Mouse (Mus musculus): ENCODE results near the gene Lrrc20.
A peak's percentile ranks its signal among the peaks of the same experiment; 100 is the strongest.

The Lrrc20 gene

DNA sequence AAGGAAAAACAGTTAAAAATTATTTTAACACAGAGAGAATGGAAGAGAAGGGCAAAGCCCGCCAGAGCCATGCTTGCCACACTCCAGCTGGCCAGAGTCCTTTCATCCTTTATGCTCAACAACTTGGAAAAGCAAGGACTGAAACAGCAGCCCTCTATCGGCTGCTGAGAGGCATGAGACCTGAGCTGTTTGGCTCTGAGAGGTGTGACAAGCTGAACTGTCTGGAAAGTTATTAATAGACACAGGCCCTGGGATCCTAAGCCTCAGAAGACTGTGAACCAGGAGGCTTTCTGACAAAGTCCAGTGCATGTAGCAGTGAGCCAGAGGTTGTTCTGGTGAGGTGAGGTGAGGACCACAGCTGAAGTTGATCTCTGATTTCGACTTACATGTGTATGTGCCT, 2.0 kb upstream of the Lrrc20 start:
- DNase-seq (ENCODE audit: low read depth, low spot score) = no peak

DNA sequence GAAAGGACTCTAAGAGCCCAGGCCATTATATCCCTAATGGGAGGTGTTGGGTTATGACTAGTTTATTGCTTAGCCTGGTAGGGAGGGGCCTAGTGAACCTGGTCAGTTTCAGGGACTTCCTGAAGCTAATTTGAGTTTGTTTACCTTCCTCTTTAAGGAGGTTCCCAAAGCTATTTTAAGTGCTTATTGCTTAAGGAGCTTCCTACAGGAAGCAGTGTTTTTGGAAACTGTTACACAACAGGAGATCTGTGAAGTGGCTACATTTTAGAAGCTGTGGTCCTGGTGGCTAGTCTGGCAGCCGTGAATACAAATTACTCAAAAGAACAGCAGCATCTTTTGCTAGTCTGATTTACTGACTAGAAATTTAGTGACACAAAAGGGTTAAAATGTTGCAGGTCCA, 1.3 kb upstream of the Lrrc20 start:
- DNase-seq (ENCODE audit: low read depth, low spot score) = no peak

DNA sequence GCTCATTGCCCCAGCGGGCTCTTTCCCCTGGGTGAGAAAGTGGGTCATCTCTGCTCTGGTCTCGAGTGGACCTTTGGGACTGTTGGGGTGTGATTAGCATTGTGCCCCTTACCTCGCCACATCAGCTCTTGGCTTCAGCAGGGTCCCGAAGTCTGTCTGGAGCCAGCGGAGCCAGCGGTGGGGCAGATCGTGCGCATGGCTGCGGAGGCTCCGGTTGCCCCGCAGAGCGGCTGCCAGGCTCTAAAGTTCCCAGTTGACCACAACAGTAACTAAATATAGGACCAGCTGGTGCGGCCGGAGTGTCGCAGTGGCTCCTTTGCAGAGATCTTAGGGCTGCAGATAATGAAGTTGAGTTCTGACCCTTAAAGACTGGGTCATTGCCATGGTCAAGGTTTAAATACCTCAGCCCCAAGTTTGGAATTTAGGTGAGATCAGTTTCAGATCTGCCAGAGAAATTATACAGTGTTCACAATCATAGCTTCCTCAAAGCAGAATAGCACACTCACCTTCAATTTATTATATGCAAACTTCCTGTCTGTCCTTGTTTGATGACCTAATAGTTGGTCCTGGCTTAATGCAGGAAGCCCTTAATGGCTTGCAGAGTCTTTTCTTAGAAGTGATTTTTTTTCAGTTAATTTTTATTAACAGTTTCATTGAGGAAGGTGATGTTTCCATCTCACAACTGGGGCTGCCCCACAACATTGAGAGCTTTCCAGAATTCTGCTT, 1.0 kb downstream of the Lrrc20 start:
- DNase-seq (ENCODE audit: low read depth, low spot score) = no peak

DNA sequence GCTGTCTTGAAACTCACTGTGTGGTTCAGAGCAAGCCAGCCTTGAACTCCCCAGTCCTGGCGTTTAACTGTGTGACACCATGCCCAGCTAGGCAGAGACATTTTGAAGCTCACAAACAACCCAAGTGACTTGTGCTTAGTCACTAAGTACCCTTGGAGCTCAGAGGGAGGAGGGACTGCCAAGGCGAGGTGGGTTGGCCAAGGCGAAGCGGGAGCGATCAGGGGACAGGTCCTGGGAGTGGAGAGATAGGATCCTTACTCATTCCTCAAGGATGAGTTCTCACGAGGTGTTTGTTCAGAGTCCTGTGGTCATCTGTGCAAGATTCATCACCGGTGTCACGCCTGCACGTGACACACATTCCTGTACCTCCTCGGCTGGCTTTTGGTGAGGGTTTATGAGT, 3.9 kb downstream of the Lrrc20 start:
- no peak for DNase-seq (ENCODE audit: low read depth, low spot score)

DNA sequence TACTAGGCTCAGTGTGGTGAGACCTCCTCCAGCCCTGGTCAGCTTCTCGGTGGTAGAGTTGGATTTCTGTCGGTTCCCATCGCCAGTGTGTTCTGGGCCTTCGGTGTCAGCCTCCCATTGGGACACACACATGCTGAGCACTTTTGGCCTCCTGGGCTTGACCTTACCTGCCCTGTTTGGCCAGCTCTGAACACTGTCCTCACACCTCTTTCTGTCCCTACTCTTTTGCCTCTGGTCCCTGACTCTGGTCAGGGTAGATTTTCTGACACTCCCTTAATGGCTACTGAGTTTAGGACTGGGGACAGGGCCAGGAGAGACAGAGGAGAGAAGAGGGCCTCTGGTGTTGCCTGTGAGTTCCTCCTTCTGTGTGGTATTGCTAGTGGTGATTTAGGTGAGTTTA, 4.3 kb downstream of the Lrrc20 start:
- DNase-seq (ENCODE audit: low read depth, low spot score) = no peak

DNA sequence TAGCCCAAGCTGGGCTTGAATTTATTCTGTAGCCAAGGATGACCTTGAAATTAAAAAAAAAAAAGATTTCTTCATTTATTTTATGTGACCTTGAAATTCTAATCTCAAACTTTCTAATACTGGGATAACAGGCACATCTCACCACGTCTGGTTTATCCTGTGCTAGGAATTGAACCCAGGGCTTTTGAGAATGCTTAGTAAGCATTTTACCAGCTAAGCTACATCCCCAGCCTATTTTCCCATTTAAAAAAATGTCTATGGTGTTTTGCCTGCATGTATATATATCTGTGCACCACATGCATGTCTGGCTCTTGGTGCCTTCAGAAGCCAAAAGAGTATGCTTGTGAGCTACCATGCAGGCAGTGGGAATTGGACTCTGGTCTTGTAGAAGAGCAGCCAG, 4.9 kb downstream of the Lrrc20 start:
- DNase-seq (ENCODE audit: low read depth, low spot score) = no peak

DNA sequence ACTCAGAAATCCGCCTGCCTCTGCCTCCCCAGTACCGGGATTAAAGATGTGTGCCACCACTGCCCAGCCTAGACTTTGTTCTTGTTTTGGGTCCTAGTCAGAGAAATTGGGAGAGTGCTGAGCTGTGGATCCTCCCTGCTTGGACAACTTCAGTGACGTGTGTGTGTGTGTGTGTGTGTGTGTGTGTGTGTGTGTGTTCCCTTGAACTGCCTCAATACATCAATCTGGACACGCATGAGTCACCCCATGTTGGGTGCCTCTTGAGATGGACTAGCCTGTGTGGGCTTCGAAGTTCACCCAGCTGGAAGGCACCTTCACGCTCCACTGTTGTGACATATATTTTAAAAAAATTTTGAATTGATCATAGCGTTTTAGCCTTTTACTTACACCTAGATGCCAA, 7.2 kb downstream of the Lrrc20 start:
- DNase-seq (ENCODE audit: low read depth, low spot score) = no peak

DNA sequence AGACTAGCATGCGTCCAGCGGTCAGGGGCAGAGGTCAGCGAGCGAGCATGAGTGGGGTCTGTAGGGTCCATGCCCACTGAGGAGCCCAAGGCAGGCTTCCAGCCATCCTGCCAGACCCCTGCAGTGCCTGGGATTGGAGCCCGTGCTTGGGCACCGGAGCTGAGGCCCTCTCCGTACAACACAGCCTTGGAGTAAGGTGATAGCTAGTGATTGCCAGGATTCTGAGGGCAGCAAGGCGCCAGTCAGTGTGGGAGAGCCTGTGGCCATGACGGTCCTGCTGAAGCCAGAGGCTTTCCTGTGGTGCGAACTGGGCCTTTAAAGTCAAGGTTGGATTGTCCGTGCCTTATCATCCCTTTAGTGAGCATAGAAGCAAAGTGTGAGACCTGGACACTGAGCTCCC, 9.2 kb downstream of the Lrrc20 start:
- DNase-seq (ENCODE audit: low read depth, low spot score) = no peak

DNA sequence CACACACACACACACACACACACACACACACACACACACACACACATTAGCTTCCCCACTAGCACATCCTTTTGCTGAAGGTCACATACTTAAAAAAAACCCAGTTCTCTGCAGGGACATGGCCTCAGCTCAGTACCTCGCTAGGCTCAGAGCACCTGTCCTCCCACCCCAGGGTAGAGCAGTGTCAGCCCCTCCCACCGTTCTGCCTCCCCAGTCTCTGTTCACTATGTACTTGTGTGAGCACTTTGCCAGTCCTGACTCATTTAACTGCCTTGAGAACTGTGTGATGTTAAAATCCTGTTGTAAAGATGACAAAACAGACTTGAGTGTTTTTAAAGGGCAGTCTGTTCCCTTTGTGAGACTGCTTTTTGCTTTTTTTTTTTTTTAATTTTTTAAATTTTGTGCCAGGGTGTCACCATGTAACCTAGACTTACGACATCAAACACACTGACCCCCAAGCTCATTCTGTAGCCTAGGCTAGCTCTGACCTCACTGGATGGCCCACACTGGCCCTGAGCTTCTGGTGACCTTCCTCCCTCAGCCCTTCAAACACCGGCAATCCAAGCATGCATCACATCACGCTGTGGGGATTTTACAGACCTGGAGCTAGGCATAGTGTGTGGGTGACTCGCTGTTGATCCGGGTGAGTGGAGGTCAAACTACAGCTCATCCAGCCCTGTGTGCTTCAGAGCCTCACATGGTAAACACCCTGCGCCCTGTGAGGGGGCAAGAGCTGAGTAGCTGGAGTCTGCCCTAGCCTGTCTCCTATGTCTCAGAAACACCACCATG, 11.1 kb downstream of the Lrrc20 start:
- no peak for DNase-seq (ENCODE audit: low read depth, low spot score)

DNA sequence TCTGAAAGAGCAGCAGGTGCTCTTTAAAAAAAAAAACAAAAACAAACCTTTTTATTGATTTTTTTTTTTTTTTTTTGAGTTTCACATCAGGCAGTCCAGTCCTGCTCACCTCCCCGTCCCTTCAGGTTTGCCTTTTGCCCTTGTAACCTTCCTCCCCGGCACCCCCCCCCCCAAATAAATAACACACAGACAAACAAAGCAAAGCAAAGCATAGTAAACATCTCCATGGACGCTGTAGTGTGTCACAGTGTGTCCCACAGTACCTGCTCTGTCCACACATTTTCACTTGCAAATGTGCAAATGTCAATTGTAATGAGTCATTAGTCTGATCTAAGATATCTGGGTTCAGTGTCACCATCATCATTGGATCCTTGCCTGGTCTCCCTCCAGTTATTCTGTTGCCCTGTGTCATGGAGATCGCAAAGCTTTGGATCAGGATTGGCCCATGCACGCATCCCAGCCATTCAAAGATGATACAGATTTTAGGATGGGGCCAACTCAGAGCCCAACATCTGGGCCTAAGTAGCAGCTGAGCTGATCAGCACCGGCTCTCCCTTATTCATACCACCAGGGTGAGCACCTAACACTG, 13.0 kb downstream of the Lrrc20 start:
- no peak for DNase-seq (ENCODE audit: low read depth, low spot score)

DNA sequence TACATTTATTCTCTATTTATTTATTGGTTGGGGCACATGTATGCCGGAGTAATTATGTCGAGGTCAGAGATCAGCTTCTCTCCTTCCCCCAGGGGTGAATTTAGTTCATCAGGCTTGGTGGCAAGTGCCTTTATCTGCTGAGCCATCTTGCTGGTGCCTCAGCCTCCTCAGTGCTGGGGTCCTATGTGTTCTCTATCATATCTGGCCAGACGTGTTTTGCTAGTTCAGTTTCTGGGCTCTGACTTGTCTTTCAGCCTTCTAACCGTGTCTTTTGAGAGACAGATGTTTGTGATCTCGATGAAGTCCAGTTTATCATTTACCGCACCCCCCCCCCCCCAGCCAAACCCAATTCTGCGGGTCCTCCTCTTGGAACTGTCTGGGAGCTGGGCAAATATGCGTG, 16.0 kb downstream of the Lrrc20 start:
- DNase-seq (ENCODE audit: low read depth, low spot score) = no peak

DNA sequence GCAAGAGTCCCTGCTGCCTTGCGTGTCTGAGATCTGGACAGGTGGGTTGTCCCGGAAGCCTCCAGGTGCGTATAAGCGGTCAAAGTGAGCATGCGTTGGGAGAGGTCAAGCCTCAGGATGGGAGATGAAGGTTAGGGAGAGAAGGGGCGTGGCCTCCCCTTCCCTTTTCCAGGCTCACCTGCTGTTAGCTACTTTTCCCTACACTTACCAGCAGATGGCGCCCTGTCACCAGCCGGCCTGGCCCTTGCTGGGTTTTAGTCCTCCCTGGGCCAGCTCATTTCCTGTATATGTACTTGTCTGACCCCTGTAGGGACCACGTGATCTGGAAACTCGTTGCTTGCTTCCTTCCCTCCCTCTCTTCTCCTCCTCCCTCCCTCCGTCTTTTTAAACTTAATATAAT, 16.4 kb downstream of the Lrrc20 start:
- DNase-seq (ENCODE audit: low read depth, low spot score) = peak; percentile 75

DNA sequence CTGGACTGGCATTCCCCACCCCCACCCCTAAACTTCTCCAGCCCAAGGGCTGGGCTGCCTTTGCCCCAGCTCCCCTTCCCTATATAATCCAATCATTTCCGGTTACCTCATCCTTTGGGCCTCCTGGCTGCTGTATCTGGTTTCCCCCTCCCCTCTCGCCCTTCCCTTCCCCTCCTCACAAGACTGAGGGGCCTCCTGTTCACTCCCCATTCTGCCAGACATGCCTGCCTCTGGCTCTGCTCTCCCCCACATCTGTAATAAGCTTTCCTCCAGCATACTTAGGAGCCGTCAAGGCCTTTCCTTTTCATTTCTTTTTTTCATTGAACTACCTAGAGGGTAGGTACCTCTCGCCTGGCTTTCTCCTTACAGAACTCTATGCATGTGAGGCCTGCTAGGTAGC, 19.9 kb downstream of the Lrrc20 start:
- DNase-seq (ENCODE audit: low read depth, low spot score) = no peak

DNA sequence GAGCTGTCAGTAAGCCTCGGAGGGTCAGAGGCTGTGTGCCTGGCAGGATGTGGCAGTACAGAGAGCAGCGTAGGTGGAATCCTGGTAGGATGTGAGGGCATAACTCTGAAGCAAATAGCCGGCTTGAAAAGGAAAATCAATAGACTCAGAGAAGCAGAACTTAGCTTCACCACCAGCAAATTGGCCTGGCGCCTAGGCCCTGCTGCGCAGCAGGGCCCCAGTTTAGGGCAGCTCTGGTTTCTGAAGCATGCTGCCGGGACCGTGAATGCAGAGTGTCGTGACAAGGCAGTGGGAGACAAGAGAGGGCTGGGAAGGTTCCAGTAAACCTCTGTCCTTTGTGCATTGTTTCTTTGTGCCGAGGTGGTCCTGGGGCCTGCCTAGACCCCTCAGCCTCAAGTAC, 20.6 kb downstream of the Lrrc20 start:
- no peak for DNase-seq (ENCODE audit: low read depth, low spot score)

DNA sequence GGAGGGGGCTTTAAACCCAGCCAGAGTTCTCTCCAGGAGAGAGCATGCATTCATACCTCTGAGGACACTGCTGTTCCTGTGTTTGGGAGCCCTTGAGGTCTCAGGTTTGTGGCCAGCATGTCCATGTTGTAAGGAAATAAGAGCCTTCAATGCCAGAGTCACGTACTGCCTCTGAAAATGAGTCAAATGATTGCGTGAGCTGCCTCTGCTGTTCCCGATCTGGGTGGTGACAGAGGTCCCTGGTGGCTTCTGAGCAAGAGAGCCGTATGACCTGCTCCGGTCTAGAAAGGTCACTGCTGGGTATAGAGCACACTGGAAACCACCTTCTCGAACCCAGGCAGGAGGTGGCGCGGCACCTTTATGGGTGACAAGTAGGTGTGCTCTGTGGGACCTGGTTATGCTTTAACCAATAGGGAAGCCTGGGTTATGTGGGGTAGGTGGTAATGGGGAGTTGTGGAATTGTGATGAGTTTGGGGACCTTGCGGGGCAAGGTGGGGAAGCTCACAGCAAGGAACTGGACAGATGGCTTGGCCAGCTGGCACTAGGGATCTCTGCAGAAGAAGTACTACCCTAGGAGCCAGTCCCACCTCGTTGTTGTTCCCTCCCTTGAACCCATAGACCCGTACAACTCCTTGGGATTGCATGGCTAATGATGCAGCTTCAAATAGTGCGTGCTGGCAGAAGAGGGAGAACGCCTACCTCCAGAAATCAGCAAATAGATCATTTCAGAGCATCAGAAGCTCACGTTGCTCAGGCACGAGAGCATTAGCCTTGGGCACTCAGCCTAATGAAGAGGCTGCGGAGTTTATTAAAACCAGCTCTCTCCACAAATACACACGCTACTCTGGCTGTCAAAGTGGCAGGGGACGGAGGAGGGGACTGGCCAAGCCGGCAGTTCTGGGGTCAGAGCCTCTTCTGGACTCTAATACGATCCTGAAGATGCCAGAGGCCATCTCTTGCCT, 24.2 kb downstream of the Lrrc20 start:
- DNase-seq (ENCODE audit: low read depth, low spot score) = no peak

DNA sequence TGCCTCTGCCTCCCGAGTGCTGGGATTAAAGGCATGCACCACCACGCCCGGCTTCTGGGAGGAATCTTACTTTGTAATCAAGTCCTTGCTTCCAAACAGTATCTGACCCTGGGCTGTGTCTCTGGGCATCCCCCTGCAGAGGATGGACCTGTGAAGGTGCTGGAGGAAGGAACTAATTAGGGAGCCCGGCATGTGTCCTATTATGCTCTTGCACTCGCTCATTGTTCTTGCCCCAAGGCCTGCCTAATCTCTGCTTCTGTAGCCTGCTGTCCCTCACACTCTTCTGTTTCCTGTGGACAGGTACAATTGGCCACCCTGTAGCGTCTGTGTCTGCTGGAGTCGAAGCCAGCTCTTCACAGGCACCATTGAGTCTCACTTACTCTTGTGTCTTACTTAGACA, 25.2 kb downstream of the Lrrc20 start:
- no peak for DNase-seq (ENCODE audit: low read depth, low spot score)

DNA sequence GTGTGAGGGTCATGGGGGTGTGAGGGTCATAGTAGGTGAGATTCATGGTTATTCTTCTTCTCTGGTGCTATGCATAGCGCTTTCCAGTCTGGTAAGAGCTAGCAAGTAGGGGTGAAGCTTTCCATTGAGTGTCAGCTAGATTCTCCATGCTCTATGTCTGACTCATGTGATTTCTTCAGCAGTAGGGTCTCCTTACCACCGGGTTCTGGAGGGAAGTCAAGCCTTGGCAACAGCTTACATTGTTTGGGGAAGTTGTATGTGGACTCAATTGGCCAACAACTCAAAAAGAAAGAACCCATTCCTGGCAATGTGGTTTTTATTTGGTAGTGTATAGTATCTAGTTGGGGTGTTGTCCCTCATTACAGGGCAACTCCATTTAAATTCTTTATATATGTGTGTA, 28.5 kb downstream of the Lrrc20 start:
- DNase-seq (ENCODE audit: low read depth, low spot score) = no peak

DNA sequence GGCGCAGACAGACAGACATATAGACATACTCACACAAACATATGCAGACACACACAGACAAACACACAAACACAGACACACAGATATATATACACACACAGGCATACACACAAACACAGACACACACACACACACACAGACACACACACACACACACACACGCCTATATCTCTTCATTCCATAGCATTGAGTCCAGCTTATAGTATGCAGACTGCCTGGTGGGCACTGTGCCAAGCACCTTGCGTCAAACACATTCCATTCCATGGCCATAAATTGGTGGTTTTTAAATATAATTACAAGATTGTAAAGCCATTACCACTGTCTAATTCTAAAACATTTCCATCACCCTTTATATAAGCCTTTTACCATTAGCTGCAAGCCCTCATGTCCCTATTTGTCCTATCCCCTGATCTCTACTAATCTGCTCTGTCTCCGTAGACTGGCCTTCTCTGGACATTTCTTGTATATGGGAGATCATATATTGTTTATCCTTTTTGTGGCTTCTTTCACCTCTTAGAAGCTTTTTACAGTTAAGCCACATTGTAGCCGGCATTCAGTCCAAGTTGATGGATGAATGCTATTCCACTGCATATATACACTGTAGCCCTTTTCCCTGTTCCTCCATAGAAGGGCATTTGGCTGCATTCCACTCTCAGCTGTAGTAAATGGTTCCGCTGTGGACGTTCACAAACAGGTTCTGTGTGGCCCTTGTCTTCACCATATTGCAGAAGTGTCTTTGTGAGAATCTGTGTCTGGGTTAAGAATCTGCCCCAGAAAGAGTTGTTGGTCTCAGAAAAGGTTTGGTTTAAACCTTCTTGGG, 31.0 kb downstream of the Lrrc20 start:
- no peak for DNase-seq (ENCODE audit: low read depth, low spot score)

DNA sequence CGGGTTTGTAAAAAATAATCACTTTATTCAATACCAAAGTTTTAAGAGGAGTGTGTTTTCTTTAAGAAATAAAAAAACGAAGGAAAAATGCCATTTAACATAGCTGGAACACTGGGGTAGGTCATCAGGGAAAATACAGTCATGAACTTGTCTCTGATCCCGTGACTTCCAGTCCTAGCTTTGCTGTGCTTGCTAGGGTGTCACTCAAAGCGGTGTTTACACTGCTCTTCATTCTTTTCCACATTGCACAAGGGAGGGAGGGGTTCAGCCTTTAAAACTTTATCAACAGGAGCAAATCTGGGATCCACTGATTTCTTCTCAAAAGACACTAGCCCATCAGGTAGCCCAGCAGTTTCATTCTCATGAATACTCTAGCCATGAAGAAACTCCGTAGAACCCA, 34.3 kb downstream of the Lrrc20 start:
- no peak for DNase-seq (ENCODE audit: low read depth, low spot score)

DNA sequence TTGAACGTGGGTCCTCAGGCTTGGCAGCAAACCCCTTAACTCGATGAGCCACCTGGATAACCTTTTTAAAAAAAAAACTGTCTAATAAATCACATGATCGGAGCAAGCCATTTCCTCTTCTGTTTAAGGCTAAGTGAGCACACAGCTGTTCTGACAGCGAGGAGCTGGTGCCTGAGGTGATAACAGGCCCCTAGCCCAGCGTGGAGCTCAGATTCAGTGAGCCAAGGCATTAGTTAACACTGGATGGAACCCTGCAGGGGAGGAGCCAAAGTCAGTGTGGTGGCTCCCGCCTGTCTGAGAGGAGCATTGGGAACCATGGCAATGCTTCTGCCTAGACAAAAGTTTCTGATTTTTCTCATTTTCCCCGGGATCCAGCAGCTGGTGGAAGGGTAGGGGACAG, 35.2 kb downstream of the Lrrc20 start:
- DNase-seq (ENCODE audit: low read depth, low spot score) = no peak

Measured in embryo, embryonic 11.5 days (tissue).